Mouse (Mus musculus): ENCODE results near the gene Rad23a.
A peak's percentile ranks its signal among the peaks of the same experiment; 100 is the strongest.

DNA sequence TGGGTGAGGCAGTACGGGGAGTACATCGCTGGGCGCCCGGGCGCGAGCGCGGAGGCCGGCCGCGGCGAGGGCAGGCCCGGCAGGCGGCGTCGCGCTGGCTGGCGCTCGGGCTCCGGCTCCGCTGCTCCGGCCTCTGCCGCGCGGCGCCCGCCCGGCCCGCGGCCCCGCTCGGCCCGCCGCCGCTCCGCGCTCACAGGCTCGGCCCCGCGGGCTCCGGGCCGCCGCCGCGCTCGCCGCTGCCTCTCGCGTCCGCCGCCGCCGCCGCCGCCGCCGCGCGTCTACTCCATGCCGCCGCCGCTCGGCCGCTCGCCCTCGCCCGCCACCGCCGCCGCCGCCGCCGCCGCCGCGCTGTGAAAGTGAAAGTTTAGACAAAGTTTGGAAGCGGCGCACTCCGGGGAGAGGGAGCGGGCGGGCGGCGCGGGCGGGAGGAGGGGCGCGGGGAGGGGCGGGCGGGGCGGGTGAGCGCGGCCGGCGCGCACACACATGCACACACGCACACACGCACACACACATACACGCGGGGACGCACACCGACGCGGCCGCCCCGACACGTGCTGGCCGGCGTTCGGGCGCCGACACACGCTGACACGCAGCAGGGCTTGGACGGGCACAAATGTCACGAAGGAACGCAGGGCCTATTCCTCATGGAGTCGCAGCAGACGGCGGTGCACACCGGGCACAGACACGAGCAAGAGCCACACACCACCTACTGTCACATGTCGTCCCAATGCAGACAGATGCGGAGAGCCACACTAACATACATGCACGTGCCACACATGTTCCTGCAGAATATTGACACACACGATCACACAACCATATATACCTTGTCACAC is 40.2 kb downstream of the Rad23a start, which contains the start of gene Nfix:
- TF ChIP-seq CTCF (IDR thresholded peaks at IDR 0.05; ENCODE audit: control insufficient read depth, insufficient read depth, low read length) (0 out of 2 replicates have a peak, but pooled peaks have one; percentile 8), POLR2A (IDR thresholded peaks at IDR 0.05; ENCODE audit: borderline replicate concordance, control insufficient read depth, low read depth, low read length) (0 out of 2 replicates have a peak, but pooled peaks have one; percentile 26)

All from bone marrow, adult 2 months (tissue).